Mouse (Mus musculus) heart, adult 2 months (tissue): Measurements from ENCODE around the gene 2010300C02Rik. TPM values are rescaled to one million over a fixed set of nuclear protein-coding genes. Genes with fewer than 3 reads are reported as not detected.

Experiments used
- DNase-seq, 2 experiments: peaks; one replicate each; pipeline ENCODE4 v3.0.0; 2021
- H3K27ac ChIP-seq: fragments of 200-600 bp; 2 replicates; pipeline ENCODE4 v1.8.1; 2022
- H3K27me3 ChIP-seq: fragments of 200-500 bp; 2 replicates; pipeline ENCODE4 v1.6.1; 2012; ENCODE audit warnings: mild to moderate bottlenecking, low read length, inconsistent platforms, mixed read lengths; ENCODE audit not compliant: control insufficient read depth, insufficient read depth
- H3K36me3 ChIP-seq: fragments of 200-500 bp; 2 replicates; pipeline ENCODE4 v1.6.1; 2012; ENCODE audit warnings: low read length, inconsistent platforms; ENCODE audit not compliant: control insufficient read depth, insufficient read depth
- H3K4me1 ChIP-seq: fragments of 200-500 bp; 2 replicates; pipeline ENCODE4 v1.6.1; 2011; ENCODE audit warnings: low read length; ENCODE audit not compliant: control insufficient read depth, insufficient read depth
- H3K4me3 ChIP-seq: fragments of 200-600 bp; 2 replicates; pipeline ENCODE4 v1.8.1; 2022
- H3K79me2 ChIP-seq: fragments of 200-500 bp; replicated peaks from 2 replicates; pipeline ENCODE4 v1.6.1; 2012; ENCODE audit warnings: mild to moderate bottlenecking, inconsistent platforms, low read length, moderate library complexity, mixed read lengths; ENCODE audit not compliant: control insufficient read depth, insufficient read depth
- H3K9ac ChIP-seq: fragments of 200-500 bp; 2 replicates; pipeline ENCODE4 v1.6.1; 2012; ENCODE audit warnings: low read depth, mild to moderate bottlenecking, control low read depth, inconsistent platforms, low read length, mixed read lengths
- CTCF ChIP-seq: fragments of 200-600 bp; IDR thresholded peaks from 2 replicates; pipeline ENCODE4 v1.8.1; 2022; ENCODE audit warnings: antibody characterized with exemption, mild to moderate bottlenecking, moderate library complexity
- EP300 ChIP-seq: fragments of 200-500 bp; IDR thresholded peaks from 2 replicates; pipeline ENCODE4 v1.6.1; 2011; ENCODE audit warnings: low read depth, low read length, control low read depth; ENCODE audit not compliant: insufficient read depth
- POLR2A ChIP-seq: fragments of 200-500 bp; IDR thresholded peaks from 2 replicates; pipeline ENCODE4 v1.6.1; 2011; ENCODE audit warnings: mild to moderate bottlenecking, low read depth, low read length, control low read depth; ENCODE audit not compliant: insufficient read depth
- whole genome bisulfite sequencing: fragments of 180-500 bp; shearing (Covaris S2); methylation state at CpG from one replicate; pipeline ENCODE4 v1.1.7; 2018; 5-methylcytosine and 5-hydroxymethylcytosine counted together
- intact Hi-C: fragments of 180-260 bp; cut with DNase I; formaldehyde crosslinking; loops from one replicate; pipeline ENCODE4 v1.15.1; 2025
- polyA plus RNA-seq: library from polyadenylated mRNA; depleted of rRNA; stranded (reverse); fragments of >200 nt; gene quantifications from 2 replicates; pipeline ENCODE4 v1.2.3, GENCODE M21; 2012
- total RNA-seq, 2 experiments: library from RNA; stranded (reverse); gene quantifications; 2 replicates each; pipeline ENCODE4 v1.2.3; 2021

2010300C02Rik gene
- total and polyA plus RNA-seq, 3 experiments, result 0.55 to 1.1 (median 0.60) TPM

DNA sequence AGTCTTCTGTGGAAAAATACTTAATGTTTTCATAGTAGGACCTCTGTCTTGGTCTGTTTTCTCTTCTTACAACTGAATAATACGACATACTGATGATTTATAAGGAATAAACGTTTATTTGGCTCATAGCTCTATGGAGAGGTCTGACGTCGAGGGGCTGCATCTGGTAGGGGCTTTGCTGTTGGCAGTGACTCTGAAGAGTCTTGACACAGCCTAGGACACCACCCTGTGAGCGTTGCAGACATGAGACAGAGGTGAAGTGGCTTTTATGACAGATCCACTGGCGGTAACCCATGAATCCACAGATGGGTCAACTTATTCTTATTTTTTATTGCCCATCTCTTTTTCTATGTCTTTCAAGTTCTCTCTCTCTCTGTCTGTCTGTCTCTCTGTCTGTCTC, 52.5 kb downstream of the 2010300C02Rik start:
- no peak for DNase-seq
- 83% methylated on average over 6 of the region's 6 CpGs for WGBS
- H3K27me3 ChIP-seq, result no peaks in the 10 kb centered on the region
- intact Hi-C loops, result no loop called here
- H3K27ac ChIP-seq, result no peak overlapping the region
- TF ChIP-seq CTCF (no peak), POLR2A (no peak), EP300 (no peak)
- no peaks in the 10 kb centered on the region for H3K4me1 ChIP-seq
- H3K79me2 ChIP-seq, result no peaks in the 10 kb centered on the region
- no peak overlapping the region for H3K4me3 ChIP-seq
- H3K36me3 ChIP-seq, result no peaks in the 10 kb centered on the region
- no peak overlapping the region for H3K9ac ChIP-seq

DNA sequence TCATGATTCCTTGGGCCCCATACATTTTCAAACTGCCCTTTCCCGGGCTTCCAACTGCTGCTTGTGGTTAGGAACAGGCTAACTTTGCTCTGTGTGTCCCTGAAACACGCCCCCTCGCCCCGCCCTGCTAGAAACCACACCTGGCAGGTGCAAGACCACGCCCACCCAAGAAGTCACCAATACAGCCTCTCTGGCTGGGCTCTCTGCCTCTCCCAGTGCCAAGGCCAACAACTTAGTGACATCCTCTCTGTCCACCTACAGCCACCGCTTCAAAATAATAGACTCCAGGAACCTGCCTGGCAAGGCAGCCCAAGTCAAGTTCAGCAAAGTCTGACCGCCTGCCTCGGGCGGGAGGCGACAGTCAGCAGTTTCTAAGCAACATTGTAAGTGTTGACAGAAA, 53.3 kb downstream of the 2010300C02Rik start:
- DNase-seq, result no peak
- Histone ChIP-seq H3K36me3 (no peaks in the 10 kb centered on the region), H3K9ac (no peak overlapping the region), H3K79me2 (no peaks in the 10 kb centered on the region), H3K4me1 (no peaks in the 10 kb centered on the region), H3K27me3 (no peaks in the 10 kb centered on the region), H3K4me3 (no peak overlapping the region), H3K27ac (no peak overlapping the region)
- 50% methylated on average over 10 of the region's 10 CpGs for WGBS
- intact Hi-C loops, result no loop called here
- TF ChIP-seq POLR2A (no peak), EP300 (no peak), CTCF (no peak)

DNA sequence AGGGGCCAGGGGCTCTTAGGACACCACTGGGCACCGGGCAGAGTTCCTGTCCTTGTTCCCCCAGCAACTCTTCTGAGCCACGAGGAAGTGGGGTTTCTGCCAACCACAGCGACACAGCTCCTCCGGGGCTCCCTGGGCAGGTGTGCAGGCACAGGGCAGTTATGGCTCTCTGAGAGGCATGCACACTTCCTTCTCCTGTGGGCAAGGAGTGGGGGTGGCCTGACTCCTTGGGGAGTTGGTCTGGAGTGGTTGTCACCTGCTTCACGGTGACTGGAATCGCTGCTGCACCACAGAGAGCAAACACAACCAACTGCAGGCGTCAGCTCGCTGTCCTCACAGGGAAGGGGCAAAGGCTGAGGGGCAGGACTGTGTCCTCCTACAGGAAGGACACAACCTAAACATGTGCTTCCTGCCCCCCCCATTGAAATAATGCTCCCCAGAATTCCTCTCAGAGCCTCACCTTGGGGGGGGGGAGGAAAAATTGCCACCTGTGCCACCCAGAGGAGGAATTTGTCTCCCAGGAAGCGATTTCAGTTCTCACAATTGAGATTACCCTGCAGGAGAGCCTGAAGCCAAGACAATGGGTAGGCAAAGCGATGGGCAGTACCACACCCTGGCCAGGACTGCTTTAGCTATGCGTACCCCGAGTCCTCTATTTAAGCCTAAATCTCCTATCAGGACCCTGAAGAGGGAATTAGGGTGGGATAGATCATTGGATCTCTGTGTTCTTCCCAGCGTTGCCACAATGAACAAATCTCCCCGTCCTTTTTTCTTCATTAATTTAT, 54.2 kb downstream of the 2010300C02Rik start:
- H3K4me3 ChIP-seq, result no peak overlapping the region
- H3K9ac ChIP-seq, result no peak overlapping the region
- no peaks in the 10 kb centered on the region for H3K36me3 ChIP-seq
- H3K4me1 ChIP-seq, result no peaks in the 10 kb centered on the region
- H3K27me3 ChIP-seq, result no peaks in the 10 kb centered on the region
- no peaks in the 10 kb centered on the region for H3K79me2 ChIP-seq
- H3K27ac ChIP-seq, result no peak overlapping the region
- TF ChIP-seq EP300, result no peak
- no peak for TF ChIP-seq CTCF
- no peak for TF ChIP-seq POLR2A
- 68% methylated on average over 14 of the region's 14 CpGs for WGBS
- DNase-seq, result no peak
- intact Hi-C loops, result no loop called here

- no peak for DNase-seq
- Histone ChIP-seq H3K4me3 (no peak overlapping the region), H3K27ac (no peak overlapping the region), H3K4me1 (no peaks in the 10 kb centered on the region), H3K9ac (no peak overlapping the region), H3K27me3 (no peaks in the 10 kb centered on the region), H3K36me3 (no peaks in the 10 kb centered on the region), H3K79me2 (no peaks in the 10 kb centered on the region)
- WGBS, result 85% methylated on average over 2 of the region's 2 CpGs
- intact Hi-C loops, result no loop called here
- no peak for TF ChIP-seq POLR2A
- no peak for TF ChIP-seq EP300
Observed at GRCm38 (mm10) chr1:37664496-37664895, 55.4 kb downstream of the 2010300C02Rik start.

GRCm38 (mm10) chr1:37663606-37664005, 56.3 kb downstream of the 2010300C02Rik start:
- Histone ChIP-seq H3K27me3 (no peaks in the 10 kb centered on the region), H3K4me1 (no peaks in the 10 kb centered on the region), H3K27ac (no peak overlapping the region), H3K36me3 (no peaks in the 10 kb centered on the region), H3K79me2 (no peaks in the 10 kb centered on the region), H3K4me3 (no peak overlapping the region), H3K9ac (no peak overlapping the region)
- 81% methylated on average over 5 of the region's 5 CpGs for WGBS
- TF ChIP-seq EP300 (no peak), POLR2A (no peak), CTCF (no peak)
- DNase-seq, result no peak
- intact Hi-C loops, result no loop called here

GRCm38 (mm10) chr1:37656017-37656416, 63.9 kb downstream of the 2010300C02Rik start:
- intact Hi-C loops, result no loop called here
- H3K4me1 ChIP-seq, result no peaks in the 10 kb centered on the region
- no peak for DNase-seq
- TF ChIP-seq POLR2A (no peak), CTCF (no peak), EP300 (no peak)
- 90% methylated on average over 2 of the region's 2 CpGs for WGBS
- H3K9ac ChIP-seq, result no peak overlapping the region
- H3K27ac ChIP-seq, result no peak overlapping the region
- no peaks in the 10 kb centered on the region for H3K27me3 ChIP-seq
- no peak overlapping the region for H3K4me3 ChIP-seq
- no peaks in the 10 kb centered on the region for H3K79me2 ChIP-seq
- no peaks in the 10 kb centered on the region for H3K36me3 ChIP-seq
